ENCODE assay signal across 8 mouse cellular contexts in the genomic region with DNA sequence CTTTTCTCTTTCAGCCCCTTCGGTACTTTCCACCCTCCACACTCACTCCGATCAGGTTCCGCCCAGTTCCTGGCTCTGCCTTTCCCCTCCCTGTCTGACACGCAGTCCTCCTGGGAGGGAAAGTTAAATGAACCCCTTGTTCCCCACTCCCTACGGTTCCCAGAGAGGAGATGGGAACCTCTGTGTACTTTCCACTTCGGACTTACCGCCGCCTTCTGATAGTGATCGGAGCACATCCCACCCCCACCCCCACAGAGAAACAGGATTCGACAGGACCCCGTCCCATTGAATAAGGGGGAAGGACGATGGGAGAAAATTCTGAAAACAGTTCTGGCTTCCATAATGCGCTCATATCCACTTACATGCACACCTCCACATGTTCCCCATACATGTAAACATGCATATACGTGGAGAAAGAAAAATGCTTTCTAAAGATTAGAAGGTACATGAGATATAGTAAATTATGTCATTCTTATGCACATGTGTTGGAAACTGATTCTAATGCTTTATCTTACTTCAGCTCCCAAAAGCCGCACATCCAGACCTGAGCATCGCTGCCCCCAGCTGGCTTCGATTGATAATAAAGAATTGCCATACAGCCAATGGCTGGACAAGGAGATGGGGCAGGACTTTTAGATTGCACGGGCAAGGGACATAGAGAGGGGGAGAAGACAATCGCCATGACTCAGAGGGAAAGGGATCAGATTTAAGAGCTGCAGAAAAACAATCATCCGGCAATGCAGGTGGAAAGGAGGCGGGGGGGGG. TPM values are rescaled to one million over a fixed set of nuclear protein-coding genes. Genes with fewer than 3 reads are reported as not detected.
DNase-seq lines count a peak whose midpoint lies in the region; ATAC-seq lines count a peak whose summit lies in the region.
"Had no signal": no experiment of that assay in that cellular context is flagged by ENCODE, and none has a peak within 500 bp of the region (broad histone marks: within the 10 kb centered on the region; RNA-seq: fewer than 3 reads in every experiment).

No protein-coding gene starts in this region.

- no peaks in the 10 kb centered on the region for H3K36me3 ChIP-seq in forebrain, embryonic 14.5 days (ENCODE audit: control insufficient read depth, insufficient read depth, low read length)
- H3K36me3 ChIP-seq in midbrain, embryonic 14.5 days (ENCODE audit: control insufficient read depth, insufficient read depth, low read length), result no peaks in the 10 kb centered on the region

- H3K27ac ChIP-seq in forebrain, embryonic 14.5 days (ENCODE audit: low read depth, low read length), result no peak overlapping the region
- H3K27ac ChIP-seq in midbrain, embryonic 14.5 days (replicated peaks; ENCODE audit: low read depth, low read length), result 0 out of 2 replicates have a peak overlapping the region, but pooled peaks have one; percentile 14

- peak; percentile 15 for DNase-seq in right cerebral cortex, adult 18-20 months
- no peak for DNase-seq in right cerebral cortex, postnatal 36 days (ENCODE audit: low spot score in 2 of 2)
- peak; percentile 85 for DNase-seq in c-Kit-positive CD71-positive TER-119-positive erythroid progenitor cells, embryonic 14.5 days (ENCODE audit: low spot score)
- DNase-seq in forebrain, embryonic 14.5 days (ENCODE audit: low spot score), result peak; percentile 62
- DNase-seq in layer of hippocampus, postnatal 25 days (ENCODE audit: extremely low spot score in 1 of 2, low spot score in 1 of 2), result peak; percentile 9 to 20
- peak; percentile 82 for DNase-seq in midbrain, embryonic 14.5 days
- no peak for DNase-seq in ovary, postnatal 10 days (ENCODE audit: low spot score)

- no peaks in the 10 kb centered on the region for H3K27me3 ChIP-seq in forebrain, embryonic 14.5 days (replicated peaks; ENCODE audit: control insufficient read depth, insufficient read depth, low read length)
- no peaks in the 10 kb centered on the region for H3K27me3 ChIP-seq in midbrain, embryonic 14.5 days (ENCODE audit: control insufficient read depth, insufficient read depth, low read length)

- H3K4me1 ChIP-seq in forebrain, embryonic 14.5 days (ENCODE audit: control insufficient read depth, insufficient read depth, low read length), result no peaks in the 10 kb centered on the region
- H3K4me1 ChIP-seq in midbrain, embryonic 14.5 days (ENCODE audit: control insufficient read depth, insufficient read depth, low read length), result 0 out of 2 replicates have a peak, but pooled peaks cover 3% of the 10 kb centered on the region

- no peaks in the 10 kb centered on the region for H3K9me3 ChIP-seq in forebrain, embryonic 14.5 days (replicated peaks; ENCODE audit: control insufficient read depth, low read length)
- no peaks in the 10 kb centered on the region for H3K9me3 ChIP-seq in midbrain, embryonic 14.5 days (ENCODE audit: control insufficient read depth, low read length)

- 2% methylated on average over 19 of the region's 21 CpGs for WGBS in forebrain, embryonic 14.5 days
- WGBS in midbrain, embryonic 14.5 days, result 2% methylated on average over 19 of the region's 21 CpGs

- peak overlapping the region; percentile 54 for H3K9ac ChIP-seq in forebrain, embryonic 14.5 days (ENCODE audit: low read length)
- peak overlapping the region; percentile 34; the same call in 1 of the 2 replicates for H3K9ac ChIP-seq in midbrain, embryonic 14.5 days (replicated peaks; ENCODE audit: low read length)

- H3K4me3 ChIP-seq in forebrain, embryonic 14.5 days (ENCODE audit: low read depth, low read length), result peak overlapping the region; percentile 31
- H3K4me3 ChIP-seq in midbrain, embryonic 14.5 days (replicated peaks; ENCODE audit: low read depth, low read length), result peak overlapping the region; percentile 32

- peak overlapping the region; percentile 72 for H3K4me2 ChIP-seq in forebrain, embryonic 14.5 days (ENCODE audit: low read length)
- H3K4me2 ChIP-seq in midbrain, embryonic 14.5 days (ENCODE audit: low read length), result peak overlapping the region; percentile 79

- peak; percentile 77 for ATAC-seq in forebrain, embryonic 14.5 days
- ATAC-seq in midbrain, embryonic 14.5 days (ENCODE audit: low FRiP score, low TSS enrichment), result peak; percentile 69

RNA-seq across cellular contexts. Expression of a gene that starts 26.5 kb away (rescaled TPM):
- not detected in 2 replicates for polyA plus RNA-seq in forebrain, embryonic 14.5 days (2014; fragmentation: Nextera tagmentation; extraction: Ambion mirVana)
- total RNA-seq in layer of hippocampus, postnatal 25 days (2021), result not detected
- polyA plus RNA-seq in midbrain, embryonic 14.5 days (2014; fragmentation: Nextera tagmentation; extraction: Ambion mirVana), result not detected in 2 replicates
- total RNA-seq: layer of hippocampus, adult 8-10 months had no signal

RNA-seq across cellular contexts. Expression of a gene that starts 59.4 kb away (rescaled TPM):
- polyA plus RNA-seq in forebrain, embryonic 14.5 days (2014; fragmentation: Nextera tagmentation; extraction: Ambion mirVana), result 14.9 and 18.1 TPM in 2 replicates
- total RNA-seq in layer of hippocampus, postnatal 25 days (2021), result 10 to 100 TPM; 35.2 to 36.9 TPM
- 32.7 and 37.9 TPM in 2 replicates for polyA plus RNA-seq in midbrain, embryonic 14.5 days (2014; fragmentation: Nextera tagmentation; extraction: Ambion mirVana)

Comparison
In these comparisons a context has a peak if more than half of its experiments do, and no peak if none do; other contexts are left out.
1. DNase-seq: peak in right cerebral cortex, adult 18-20 months (single experiment), c-Kit-positive CD71-positive TER-119-positive erythroid progenitor cells, embryonic 14.5 days (single experiment), forebrain, embryonic 14.5 days (single experiment), layer of hippocampus, postnatal 25 days (2 of 2) and midbrain, embryonic 14.5 days (single experiment); none in right cerebral cortex, postnatal 36 days (0 of 2) and ovary, postnatal 10 days (single experiment).